Mouse (Mus musculus) forebrain, embryonic 15.5 days (tissue): ENCODE results near the gene Cdk2ap2. TPM values are rescaled to one million over a fixed set of nuclear protein-coding genes. Genes with fewer than 3 reads are reported as not detected.
"Not testable (repeated sequence)": the region's sequence is repeated elsewhere in the genome, so short reads cannot be mapped to it uniquely, and the experiment has no call there.

Source experiments
- ATAC-seq: fragments of 200-750 bp; cut with Nextera tagmentation; replicated peaks from 2 replicates; pipeline ENCODE4 v1.8.0; 2017; ENCODE audit warnings: mild to moderate bottlenecking, moderate TSS enrichment, moderate library complexity
- H3K27ac ChIP-seq: fragments of 300-500 bp; sonication (generic); replicated peaks from 2 replicates; pipeline ENCODE4 v1.5.1; 2015; ENCODE audit warnings: mild to moderate bottlenecking, inconsistent platforms
- H3K27me3 ChIP-seq: fragments of 300-500 bp; sonication (generic); 2 replicates; pipeline ENCODE4 v1.6.1; 2015; ENCODE audit warnings: inconsistent platforms
- H3K36me3 ChIP-seq: fragments of 300-500 bp; sonication (generic); 2 replicates; pipeline ENCODE4 v1.6.1; 2015; ENCODE audit warnings: mild to moderate bottlenecking, inconsistent platforms
- H3K4me1 ChIP-seq: fragments of 300-500 bp; sonication (generic); 2 replicates; pipeline ENCODE4 v1.6.1; 2015; ENCODE audit warnings: inconsistent platforms
- H3K4me2 ChIP-seq: fragments of 300-500 bp; sonication (generic); replicated peaks from 2 replicates; pipeline ENCODE4 v1.6.1; 2015; ENCODE audit warnings: mild to moderate bottlenecking, inconsistent platforms
- H3K4me3 ChIP-seq: fragments of 300-500 bp; sonication (generic); 2 replicates; pipeline ENCODE4 v1.5.1; 2015; ENCODE audit warnings: mild to moderate bottlenecking, inconsistent platforms
- H3K9ac ChIP-seq: fragments of 300-500 bp; sonication (generic); replicated peaks from 2 replicates; pipeline ENCODE4 v1.6.1; 2015; ENCODE audit warnings: mild to moderate bottlenecking, inconsistent platforms
- H3K9me3 ChIP-seq: fragments of 300-500 bp; sonication (generic); 2 replicates; pipeline ENCODE4 v1.6.1; 2016; ENCODE audit warnings: inconsistent platforms
- WGBS: fragments of 180-500 bp; shearing (Covaris S2); methylation state at CpG from one replicate; pipeline ENCODE4 v1.1.7; 2015; ENCODE audit warnings: mixed read lengths; 5-methylcytosine and 5-hydroxymethylcytosine counted together
- polyA plus RNA-seq: library from polyadenylated mRNA; unstranded; fragments of >200 nt; fragmentation: Nextera tagmentation; extraction: Ambion mirVana; gene quantifications from 2 replicates; pipeline ENCODE4 v1.2.1, GENCODE M21; 2015

The Cdk2ap2 gene
- polyA plus RNA-seq, 1 experiment from 2014 or later, result 83.2 TPM

- no peak for ATAC-seq
- Histone ChIP-seq H3K4me1 (0 out of 2 replicates have a peak, but pooled peaks cover 3% of the 10 kb centered on the region), H3K36me3 (peaks cover 35% of the 10 kb centered on the region), H3K9me3 (no peaks in the 10 kb centered on the region), H3K27ac (no peak overlapping the region), H3K4me3 (no peak overlapping the region), H3K4me2 (no peak overlapping the region), H3K27me3 (no peaks in the 10 kb centered on the region), H3K9ac (no peak overlapping the region)
- WGBS, result 78% methylated on average over 13 of the region's 13 CpGs
These were observed 16.3 kb downstream of the Cdk2ap2 start for GRCm38 (mm10) chr19:4113186-4113805.

DNA sequence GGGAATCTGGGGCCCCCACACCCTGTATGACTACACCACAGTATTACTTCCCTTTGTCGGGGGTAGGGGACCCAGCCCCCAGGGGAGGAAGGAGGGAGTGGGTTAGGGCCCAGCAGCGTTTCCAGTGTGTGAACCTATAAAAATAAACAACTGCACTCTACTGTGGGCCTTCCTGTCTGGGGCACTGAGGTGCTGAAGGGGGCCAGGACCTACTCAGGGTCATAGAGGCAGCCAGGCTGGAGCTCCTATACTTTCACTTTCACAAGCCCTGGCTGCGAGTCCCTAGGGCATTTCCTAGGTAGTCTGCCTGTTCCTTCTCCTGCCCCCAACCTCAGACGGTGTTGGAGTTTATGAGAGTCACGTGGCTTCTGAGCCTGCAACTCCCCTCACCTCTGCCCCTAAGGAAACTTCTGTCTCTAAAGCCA lies 16.8 kb downstream of the Cdk2ap2 start:
- Histone ChIP-seq H3K4me1 (0 out of 2 replicates have a peak, but pooled peaks cover 3% of the 10 kb centered on the region), H3K9me3 (no peaks in the 10 kb centered on the region), H3K27ac (no peak overlapping the region), H3K27me3 (no peaks in the 10 kb centered on the region), H3K36me3 (peaks cover 35% of the 10 kb centered on the region), H3K9ac (no peak overlapping the region), H3K4me3 (no peak overlapping the region), H3K4me2 (no peak overlapping the region)
- no peak for ATAC-seq
- 81% methylated on average over 5 of the region's 5 CpGs for WGBS

DNA sequence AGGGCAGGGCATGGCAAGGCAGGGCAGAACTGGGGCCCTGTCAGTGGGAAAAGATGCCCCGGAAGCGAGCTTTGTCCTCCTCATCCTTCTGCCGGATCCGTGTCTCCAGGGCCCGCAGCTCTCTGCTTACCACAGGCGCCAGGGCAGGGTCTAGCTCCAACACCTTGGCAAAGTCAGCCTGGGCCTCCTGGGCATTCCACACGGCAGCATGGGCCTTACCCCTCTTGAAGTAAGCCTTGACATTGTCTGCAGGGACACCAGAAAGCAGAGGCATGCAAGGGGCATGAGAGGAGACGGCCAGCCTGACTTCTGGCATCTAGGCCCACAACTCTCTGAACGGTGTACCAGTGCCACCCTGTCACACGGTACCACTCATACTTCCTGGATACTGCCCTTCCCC lies 17.6 kb downstream of the Cdk2ap2 start:
- peaks cover 35% of the 10 kb centered on the region for H3K36me3 ChIP-seq
- H3K4me2 ChIP-seq, result no peak overlapping the region
- 0 out of 2 replicates have a peak, but pooled peaks cover 3% of the 10 kb centered on the region for H3K4me1 ChIP-seq
- H3K4me3 ChIP-seq, result no peak overlapping the region
- H3K9me3 ChIP-seq, result no peaks in the 10 kb centered on the region
- 93% methylated on average over 10 of the region's 10 CpGs for WGBS
- H3K27ac ChIP-seq, result no peak overlapping the region
- H3K9ac ChIP-seq, result no peak overlapping the region
- ATAC-seq, result no peak
- no peaks in the 10 kb centered on the region for H3K27me3 ChIP-seq

GRCm38 (mm10) chr19:4115144-4115543 lies 18.2 kb downstream of the Cdk2ap2 start:
- Histone ChIP-seq H3K36me3 (peaks cover 35% of the 10 kb centered on the region), H3K4me2 (no peak overlapping the region), H3K4me3 (no peak overlapping the region), H3K4me1 (peaks cover 3% of the 10 kb centered on the region; the same call in 1 of the 2 replicates), H3K9me3 (no peaks in the 10 kb centered on the region), H3K9ac (no peak overlapping the region), H3K27me3 (no peaks in the 10 kb centered on the region), H3K27ac (no peak overlapping the region)
- ATAC-seq, result no peak
- 95% methylated on average over 10 of the region's 10 CpGs for WGBS

GRCm38 (mm10) chr19:4115816-4116215 lies 18.8 kb downstream of the Cdk2ap2 start:
- 79% methylated on average over 11 of the region's 11 CpGs for WGBS
- Histone ChIP-seq H3K9ac (no peak overlapping the region), H3K36me3 (peaks cover 35% of the 10 kb centered on the region), H3K9me3 (no peaks in the 10 kb centered on the region), H3K27me3 (no peaks in the 10 kb centered on the region), H3K4me1 (peaks cover 10% of the 10 kb centered on the region), H3K4me3 (no peak overlapping the region), H3K27ac (no peak overlapping the region), H3K4me2 (no peak overlapping the region)
- no peak for ATAC-seq

GRCm38 (mm10) chr19:4117006-4117405 lies 20.0 kb downstream of the Cdk2ap2 start:
- no peak for ATAC-seq
- H3K27me3 ChIP-seq, result no peaks in the 10 kb centered on the region
- no peak overlapping the region for H3K9ac ChIP-seq
- peaks cover 15% of the 10 kb centered on the region for H3K4me1 ChIP-seq
- no peak overlapping the region for H3K4me2 ChIP-seq
- no peak overlapping the region for H3K4me3 ChIP-seq
- WGBS, result 99% methylated on average over 7 of the region's 7 CpGs
- H3K9me3 ChIP-seq, result no peaks in the 10 kb centered on the region
- H3K27ac ChIP-seq, result no peak overlapping the region
- H3K36me3 ChIP-seq, result peaks cover 29% of the 10 kb centered on the region

DNA sequence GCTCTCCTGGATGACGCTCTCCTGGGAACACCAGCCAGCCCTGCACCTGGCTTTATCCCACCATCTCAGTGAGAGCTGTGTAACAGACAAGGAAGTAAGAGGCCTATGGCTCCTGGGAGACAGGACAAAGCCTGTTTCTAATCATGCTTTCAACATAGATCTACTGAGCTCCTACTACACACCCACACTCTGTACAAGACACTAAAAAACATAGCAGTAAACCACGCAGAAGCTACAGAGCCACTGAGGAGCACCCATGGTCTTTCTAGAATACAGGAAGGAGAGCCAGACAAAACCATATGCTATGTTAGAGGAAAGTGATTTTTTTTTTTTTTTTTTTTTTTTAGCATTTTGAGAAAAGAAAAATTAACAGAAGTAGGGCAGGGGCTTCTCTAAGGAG lies 21.4 kb downstream of the Cdk2ap2 start:
- no peak for ATAC-seq
- H3K27ac ChIP-seq, result no peak overlapping the region
- H3K4me2 ChIP-seq, result no peak overlapping the region
- no peaks in the 10 kb centered on the region for H3K9me3 ChIP-seq
- 97% methylated on average over 2 of the region's 2 CpGs for WGBS
- H3K4me3 ChIP-seq, result no peak overlapping the region
- H3K27me3 ChIP-seq, result no peaks in the 10 kb centered on the region
- no peak overlapping the region for H3K9ac ChIP-seq
- peaks cover 12% of the 10 kb centered on the region for H3K4me1 ChIP-seq
- H3K36me3 ChIP-seq, result peaks cover 28% of the 10 kb centered on the region

- Histone ChIP-seq H3K27me3 (no peaks in the 10 kb centered on the region), H3K27ac (no peak overlapping the region), H3K36me3 (peaks cover 15% of the 10 kb centered on the region), H3K9ac (no peak overlapping the region), H3K4me2 (peak overlapping the region; percentile 49; the same call in 1 of the 2 replicates), H3K4me3 (no peak overlapping the region), H3K4me1 (peaks cover 12% of the 10 kb centered on the region), H3K9me3 (no peaks in the 10 kb centered on the region)
- WGBS, result 86% methylated on average over 6 of the region's 6 CpGs
- ATAC-seq, result no peak
These were observed 22.9 kb downstream of the Cdk2ap2 start for GRCm38 (mm10) chr19:4119716-4120487.

DNA sequence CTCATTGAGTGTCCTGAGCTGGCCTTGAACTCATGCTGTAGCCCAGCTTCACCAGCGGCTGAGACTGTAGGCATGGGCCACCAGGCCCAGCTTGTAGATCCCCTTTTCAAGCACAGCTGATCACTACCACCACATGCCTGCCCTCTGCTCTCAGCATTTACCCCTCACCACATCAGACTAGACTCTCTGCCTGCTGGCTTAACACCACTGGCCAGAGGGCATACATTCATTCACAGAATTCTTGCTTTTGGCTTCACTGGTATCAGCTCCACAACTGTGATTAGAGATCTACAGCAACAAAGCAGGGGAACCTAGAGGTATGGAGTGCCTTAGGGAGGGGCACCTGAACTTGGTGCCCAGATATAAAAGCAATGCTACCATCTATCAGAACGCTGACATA lies 23.5 kb downstream of the Cdk2ap2 start:
- no peak overlapping the region for H3K9ac ChIP-seq
- peak overlapping the region; percentile 49 for H3K4me2 ChIP-seq
- H3K4me1 ChIP-seq, result peaks cover 16% of the 10 kb centered on the region
- 95% methylated on average over 2 of the region's 2 CpGs for WGBS
- ATAC-seq, result no peak
- peak overlapping the region; percentile 54 for H3K4me3 ChIP-seq
- H3K36me3 ChIP-seq, result peaks cover 9% of the 10 kb centered on the region
- H3K27ac ChIP-seq, result peak overlapping the region; percentile 91; the same call in 1 of the 2 replicates
- H3K9me3 ChIP-seq, result no peaks in the 10 kb centered on the region
- H3K27me3 ChIP-seq, result no peaks in the 10 kb centered on the region

DNA sequence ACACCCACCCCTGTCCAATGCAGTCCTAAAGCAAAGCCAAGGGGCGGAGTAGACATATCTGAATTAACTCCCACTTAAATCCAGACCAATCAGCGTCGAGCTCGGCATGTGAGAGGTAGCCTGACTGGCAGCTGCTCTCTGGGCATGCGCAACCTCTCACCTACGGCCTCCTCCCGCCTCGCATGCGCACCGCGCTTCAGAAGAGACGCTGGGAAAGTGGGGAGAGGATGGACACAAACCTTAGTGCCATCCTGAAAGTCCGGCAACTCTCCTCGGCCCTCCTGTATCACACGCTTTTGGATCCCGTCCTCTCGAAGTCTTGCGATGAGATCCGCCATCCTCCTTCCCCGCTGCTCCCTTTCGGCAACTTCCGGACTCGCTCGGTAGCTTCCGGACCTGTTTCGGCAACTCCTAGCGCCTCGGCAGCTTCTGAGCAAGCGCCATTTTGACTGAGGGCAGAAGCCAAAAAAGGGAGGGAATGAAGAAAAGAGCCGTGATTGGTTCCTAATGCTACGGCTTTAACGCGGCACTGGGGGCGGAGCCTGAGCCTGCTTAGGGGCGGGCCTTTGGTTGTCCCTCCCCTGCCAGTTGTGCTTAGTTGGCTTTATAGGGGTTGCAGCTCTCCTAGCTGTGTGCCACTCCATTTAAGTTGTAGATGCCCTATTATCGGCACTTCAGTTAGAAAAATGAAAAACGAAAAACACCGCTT lies 24.3 kb downstream of the Cdk2ap2 start:
- ATAC-seq, result peak; percentile 83
- Histone ChIP-seq H3K4me2 (peak overlapping the region; percentile 49), H3K4me1 (peaks cover 16% of the 10 kb centered on the region), H3K9me3 (no peaks in the 10 kb centered on the region), H3K27ac (peak overlapping the region; percentile 91), H3K36me3 (peaks cover 4% of the 10 kb centered on the region; the same call in 1 of the 2 replicates), H3K9ac (peak overlapping the region; percentile 47), H3K27me3 (no peaks in the 10 kb centered on the region), H3K4me3 (peak overlapping the region; percentile 54)
- WGBS, result 4% methylated on average over 38 of the region's 38 CpGs

DNA sequence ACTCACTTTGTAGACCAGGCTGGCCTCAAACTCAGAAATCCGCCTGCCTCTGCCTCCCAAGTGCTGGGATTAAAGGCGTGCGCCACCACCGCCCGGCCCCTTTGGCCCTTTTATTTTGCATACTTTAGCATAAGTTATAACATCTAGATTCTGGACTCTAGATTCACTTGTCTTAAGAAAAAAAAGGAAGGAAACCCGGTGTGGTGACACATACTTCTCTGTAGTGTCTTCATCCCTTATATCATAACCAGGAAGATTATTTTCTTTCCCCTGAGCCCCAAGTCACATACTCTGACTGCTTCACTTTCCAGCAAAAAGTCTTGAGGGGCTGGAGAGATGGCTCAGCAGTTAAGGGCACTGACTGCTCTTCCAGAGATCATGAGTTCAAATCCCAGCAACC lies 24.9 kb downstream of the Cdk2ap2 start:
- H3K27ac ChIP-seq, result peak overlapping the region; percentile 91; the same call in 1 of the 2 replicates
- not testable (repeated sequence) for H3K27me3 ChIP-seq, H3K9me3 ChIP-seq, H3K4me2 ChIP-seq, H3K4me3 ChIP-seq, H3K9ac ChIP-seq, ATAC-seq, H3K36me3 ChIP-seq
- peaks cover 22% of the 10 kb centered on the region for H3K4me1 ChIP-seq
- WGBS, result 54% methylated on average over 6 of the region's 6 CpGs
